Comparison of ENCODE assay signal across 8 mouse cellular contexts in the genomic region with DNA sequence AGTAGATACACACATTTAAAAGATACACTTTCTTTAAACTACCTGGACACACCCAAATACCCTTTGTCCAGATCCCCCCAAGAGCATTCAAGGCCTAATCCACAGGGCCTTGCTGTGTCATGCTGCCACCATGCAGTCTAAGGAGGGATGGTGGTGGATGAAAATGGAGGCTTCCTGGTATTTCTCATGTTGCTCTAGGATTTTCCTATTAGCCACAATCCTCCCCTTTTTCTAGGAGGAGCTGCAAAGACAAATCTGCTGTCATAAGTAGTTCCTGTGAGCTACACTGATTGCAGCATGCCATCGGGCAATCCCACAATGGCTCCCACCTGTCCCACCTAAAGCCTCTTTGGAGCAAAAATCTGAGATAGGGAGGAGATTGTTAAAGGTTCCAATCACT. TPM values are rescaled to one million over a fixed set of nuclear protein-coding genes. Genes with fewer than 3 reads are reported as not detected.
A peak's percentile ranks its signal among the peaks of the same experiment; 100 is the strongest.
DNase-seq lines count a peak whose midpoint lies in the region; ATAC-seq and TF ChIP-seq lines count a peak whose summit lies in the region.

No protein-coding gene starts in this region.

- H3K4me2 ChIP-seq in forebrain, embryonic 16.5 days (ENCODE audit: low read length) = peak overlapping the region; percentile 74

- no peak for ATAC-seq in forebrain, embryonic 16.5 days

- intact Hi-C loops in gastrocnemius, adult 2 months (cut with DNase I) = no loop called here

- H3K36me3 ChIP-seq in E14TG2a.4 (ENCODE audit: insufficient read depth, low read length) = peaks cover 48% of the 10 kb centered on the region
- H3K36me3 ChIP-seq in forebrain, embryonic 16.5 days (ENCODE audit: control insufficient read depth, insufficient read depth) = peaks cover 22% of the 10 kb centered on the region
- peaks cover 52% of the 10 kb centered on the region for H3K36me3 ChIP-seq in midbrain, embryonic 10.5 days
- peaks cover 8% of the 10 kb centered on the region for H3K36me3 ChIP-seq in thymus, adult 2 months (ENCODE audit: control insufficient read depth, insufficient read depth, low read length)

- H3K9ac ChIP-seq in forebrain, embryonic 16.5 days (replicated peaks; ENCODE audit: low read depth, low read length) = peak overlapping the region; percentile 91

- peak overlapping the region; percentile 99 for H3K27ac ChIP-seq in gastrocnemius, adult 2 months
- H3K27ac ChIP-seq in forebrain, embryonic 16.5 days (ENCODE audit: low read length) = peak overlapping the region; percentile 98
- H3K27ac ChIP-seq in midbrain, embryonic 10.5 days (replicated peaks) = peak overlapping the region; percentile 98
- no peak overlapping the region for H3K27ac ChIP-seq in thymus, adult 2 months (ENCODE audit: control insufficient read depth, insufficient read depth, low read length)

- TF ChIP-seq CTCF in gastrocnemius, adult 2 months (IDR thresholded peaks at IDR 0.05) = no peak
- no peak for TF ChIP-seq CTCF in E14TG2a.4 (conservative IDR thresholded peaks at IDR 0.05; ENCODE audit: low read length)
- no peak for TF ChIP-seq CTCF in thymus, adult 2 months (IDR thresholded peaks at IDR 0.05; ENCODE audit: borderline replicate concordance, control insufficient read depth, extremely low read depth, insufficient read depth, low read length, poor library complexity)

- H3K4me1 ChIP-seq in E14TG2a.4 (replicated peaks; ENCODE audit: low read depth, low read length) = peaks cover 81% of the 10 kb centered on the region
- H3K4me1 ChIP-seq in forebrain, embryonic 16.5 days (replicated peaks; ENCODE audit: control insufficient read depth, insufficient read depth, low read length) = peaks cover 57% of the 10 kb centered on the region
- H3K4me1 ChIP-seq in midbrain, embryonic 10.5 days = peaks cover 65% of the 10 kb centered on the region
- peaks cover 25% of the 10 kb centered on the region for H3K4me1 ChIP-seq in thymus, adult 2 months (replicated peaks; ENCODE audit: control insufficient read depth, insufficient read depth, low read length)

- no peaks in the 10 kb centered on the region for H3K27me3 ChIP-seq in E14TG2a.4 (ENCODE audit: insufficient read depth, low read length)
- no peaks in the 10 kb centered on the region for H3K27me3 ChIP-seq in forebrain, embryonic 16.5 days (replicated peaks; ENCODE audit: control insufficient read depth, insufficient read depth, low read length)
- H3K27me3 ChIP-seq in midbrain, embryonic 10.5 days (ENCODE audit: low read depth, poor library complexity, severe bottlenecking) = no peaks in the 10 kb centered on the region
- H3K27me3 ChIP-seq in thymus, adult 2 months (ENCODE audit: control insufficient read depth, insufficient read depth, low read length) = no peaks in the 10 kb centered on the region

- 0% methylated on average over 1 of the region's 1 CpGs for WGBS in forebrain, embryonic 16.5 days
- WGBS in midbrain, embryonic 10.5 days = 46% methylated on average over 1 of the region's 1 CpGs
- 47% methylated on average over 1 of the region's 1 CpGs for WGBS in thymus, adult 2 months

- H3K4me3 ChIP-seq in gastrocnemius, adult 2 months = peak overlapping the region; percentile 85
- H3K4me3 ChIP-seq in E14TG2a.4 (replicated peaks; ENCODE audit: low read length) = peak overlapping the region; percentile 92
- H3K4me3 ChIP-seq in forebrain, embryonic 16.5 days (replicated peaks; ENCODE audit: low read length) = peak overlapping the region; percentile 84
- H3K4me3 ChIP-seq in midbrain, embryonic 10.5 days = peak overlapping the region; percentile 97
- H3K4me3 ChIP-seq in thymus, adult 2 months (ENCODE audit: control insufficient read depth, insufficient read depth, low read length) = no peak overlapping the region

- DNase-seq in gastrocnemius, adult 2 months = no peak
- DNase-seq in gastrocnemius, postnatal 10 days = no peak
- DNase-seq in midbrain, embryonic 10.5 days (ENCODE audit: low spot score) = no peak
- DNase-seq in thymus, adult 2 months = no peak
- DNase-seq in urinary bladder, postnatal 10 days (ENCODE audit: low spot score) = no peak
- DNase-seq in urinary bladder, adult 18-20 months (ENCODE audit: low spot score in 2 of 2) = no peak

- H3K9me3 ChIP-seq in E14TG2a.4 (ENCODE audit: low read length) = no peaks in the 10 kb centered on the region
- H3K9me3 ChIP-seq in forebrain, embryonic 16.5 days (ENCODE audit: control insufficient read depth, low read length) = no peaks in the 10 kb centered on the region
- H3K9me3 ChIP-seq in midbrain, embryonic 10.5 days (replicated peaks) = no peaks in the 10 kb centered on the region

- TF ChIP-seq POLR2A in thymus, adult 2 months (IDR thresholded peaks at IDR 0.05; ENCODE audit: control insufficient read depth, extremely low read depth, insufficient read depth, low read length, poor library complexity) = no peak

RNA-seq across cellular contexts. Expression of gene Cdc42se1, which starts 1.3 kb away (rescaled TPM):
- 10 to 100 TPM; 13.7 to 16.4 TPM for total RNA-seq in gastrocnemius, adult 2 months (2021)
- 10 to 100 TPM; 26.2 to 35.0 TPM for total RNA-seq in gastrocnemius, postnatal 10 days (2021)
- polyA plus RNA-seq in forebrain, embryonic 16.5 days (2015; fragmentation: Nextera tagmentation; extraction: Ambion mirVana) = 72.9 and 79.3 TPM in 2 replicates
- 92.5 and 92.7 TPM in 2 replicates for polyA plus RNA-seq in midbrain, embryonic 10.5 days (2016; fragmentation: Nextera tagmentation; extraction: Ambion mirVana)
- 137 and 156 TPM in 2 replicates for polyA plus RNA-seq in thymus, adult 2 months (2012; rRNA removed)

RNA-seq across cellular contexts. Expression of gene Mllt11, which starts 4.8 kb away (rescaled TPM):
- total RNA-seq in gastrocnemius, adult 2 months (2021) = 10 to 100 TPM; 52.0 to 84.9 TPM
- 10 to 100 TPM; 39.8 to 44.8 TPM for total RNA-seq in gastrocnemius, postnatal 10 days (2021)
- polyA plus RNA-seq in forebrain, embryonic 16.5 days (2015; fragmentation: Nextera tagmentation; extraction: Ambion mirVana) = 263 and 264 TPM in 2 replicates
- 41.1 and 72.9 TPM in 2 replicates for polyA plus RNA-seq in midbrain, embryonic 10.5 days (2016; fragmentation: Nextera tagmentation; extraction: Ambion mirVana)
- 53.0 and 66.1 TPM in 2 replicates for polyA plus RNA-seq in thymus, adult 2 months (2012; rRNA removed)

RNA-seq across cellular contexts. Expression of gene Gabpb2, which starts 9.5 kb away (rescaled TPM):
- total RNA-seq in gastrocnemius, adult 2 months (2021) = 10 to 100 TPM in 1 of 2 experiments, 1 to 10 TPM in 1; 9.1 to 12.0 TPM
- 10 to 100 TPM in 1 of 2 experiments, 1 to 10 TPM in 1; 9.4 to 12.4 TPM for total RNA-seq in gastrocnemius, postnatal 10 days (2021)
- 4.2 and 5.6 TPM in 2 replicates for polyA plus RNA-seq in forebrain, embryonic 16.5 days (2015; fragmentation: Nextera tagmentation; extraction: Ambion mirVana)
- 10.6 and 11.3 TPM in 2 replicates for polyA plus RNA-seq in midbrain, embryonic 10.5 days (2016; fragmentation: Nextera tagmentation; extraction: Ambion mirVana)
- 39.7 and 41.7 TPM in 2 replicates for polyA plus RNA-seq in thymus, adult 2 months (2012; rRNA removed)

RNA-seq across cellular contexts. Expression of gene Gm128, which starts 14.2 kb away (rescaled TPM):
- under 1 TPM in 1 of 2 experiments, not detected in 1; 0.11 TPM for total RNA-seq in gastrocnemius, adult 2 months (2021)
- total RNA-seq in gastrocnemius, postnatal 10 days (2021) = under 1 TPM in 1 of 2 experiments, not detected in 1; 0.20 TPM
- 0.27 TPM in 1 of 2 replicates, not detected in the other for polyA plus RNA-seq in forebrain, embryonic 16.5 days (2015; fragmentation: Nextera tagmentation; extraction: Ambion mirVana)
- 0.24 and 0.25 TPM in 2 replicates for polyA plus RNA-seq in midbrain, embryonic 10.5 days (2016; fragmentation: Nextera tagmentation; extraction: Ambion mirVana)
- polyA plus RNA-seq in thymus, adult 2 months (2012; rRNA removed) = 0.30 and 0.33 TPM in 2 replicates

RNA-seq across cellular contexts. Expression of gene Bnipl, which starts 23.8 kb away (rescaled TPM):
- total RNA-seq in gastrocnemius, adult 2 months (2021) = under 1 TPM in 1 of 2 experiments, not detected in 1; 0.31 TPM
- total RNA-seq in gastrocnemius, postnatal 10 days (2021) = not detected
- 0.23 TPM in 1 of 2 replicates, not detected in the other for polyA plus RNA-seq in forebrain, embryonic 16.5 days (2015; fragmentation: Nextera tagmentation; extraction: Ambion mirVana)
- 0.09 and 0.32 TPM in 2 replicates for polyA plus RNA-seq in midbrain, embryonic 10.5 days (2016; fragmentation: Nextera tagmentation; extraction: Ambion mirVana)
- 1.3 and 1.6 TPM in 2 replicates for polyA plus RNA-seq in thymus, adult 2 months (2012; rRNA removed)
